Mouse (Mus musculus): ENCODE measurements around the gene Gm9913. TPM values are rescaled to one million over a fixed set of nuclear protein-coding genes. Genes with fewer than 3 reads are reported as not detected.

The Gm9913 gene
- polyA plus RNA-seq, 1 experiment from 2014 or later, result 0.13 TPM

DNA sequence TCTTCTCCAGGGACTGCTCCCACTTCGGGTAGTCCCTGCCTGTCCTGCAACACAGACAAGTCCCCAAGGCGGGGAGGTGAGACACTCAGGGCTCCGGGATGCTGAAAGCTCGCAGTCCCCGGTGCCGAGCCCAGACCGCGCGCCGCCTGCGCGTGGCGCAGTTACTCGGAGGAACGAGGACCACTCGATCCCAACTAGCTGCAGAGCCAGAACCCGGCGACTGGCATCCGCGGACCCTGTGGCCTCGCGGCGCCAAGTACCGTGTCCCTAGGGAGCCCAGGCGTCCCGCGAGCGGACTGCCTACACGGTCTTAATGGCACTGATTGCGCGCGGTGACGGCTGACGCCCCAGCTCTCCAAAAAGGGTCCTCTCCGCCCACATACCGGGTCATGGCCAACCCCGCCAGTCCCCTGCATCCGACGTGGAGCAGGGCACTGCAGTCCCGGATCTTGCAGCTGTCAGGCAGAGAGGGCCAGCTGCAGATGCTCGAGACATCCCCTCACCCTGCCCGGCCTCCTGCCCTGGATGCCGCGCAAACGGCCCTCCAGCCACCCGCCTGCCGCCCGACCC, 942 bp downstream of the Gm9913 start:
- Histone ChIP-seq H3K9ac (peak overlapping the region; percentile 55), H3K36me3 (no peaks in the 10 kb centered on the region), H3K27ac (replicated peaks) (peak overlapping the region; percentile 70), H3K4me2 (peak overlapping the region; percentile 94), H3K27me3 (no peaks in the 10 kb centered on the region), H3K4me1 (replicated peaks) (peaks cover 18% of the 10 kb centered on the region), H3K9me3 (no peaks in the 10 kb centered on the region), H3K4me3 (peak overlapping the region; percentile 75)
- WGBS, result under 1% methylated on average over 48 of the region's 48 CpGs
- ATAC-seq (ENCODE audit: low FRiP score, low read depth), result peak; percentile 84

DNA sequence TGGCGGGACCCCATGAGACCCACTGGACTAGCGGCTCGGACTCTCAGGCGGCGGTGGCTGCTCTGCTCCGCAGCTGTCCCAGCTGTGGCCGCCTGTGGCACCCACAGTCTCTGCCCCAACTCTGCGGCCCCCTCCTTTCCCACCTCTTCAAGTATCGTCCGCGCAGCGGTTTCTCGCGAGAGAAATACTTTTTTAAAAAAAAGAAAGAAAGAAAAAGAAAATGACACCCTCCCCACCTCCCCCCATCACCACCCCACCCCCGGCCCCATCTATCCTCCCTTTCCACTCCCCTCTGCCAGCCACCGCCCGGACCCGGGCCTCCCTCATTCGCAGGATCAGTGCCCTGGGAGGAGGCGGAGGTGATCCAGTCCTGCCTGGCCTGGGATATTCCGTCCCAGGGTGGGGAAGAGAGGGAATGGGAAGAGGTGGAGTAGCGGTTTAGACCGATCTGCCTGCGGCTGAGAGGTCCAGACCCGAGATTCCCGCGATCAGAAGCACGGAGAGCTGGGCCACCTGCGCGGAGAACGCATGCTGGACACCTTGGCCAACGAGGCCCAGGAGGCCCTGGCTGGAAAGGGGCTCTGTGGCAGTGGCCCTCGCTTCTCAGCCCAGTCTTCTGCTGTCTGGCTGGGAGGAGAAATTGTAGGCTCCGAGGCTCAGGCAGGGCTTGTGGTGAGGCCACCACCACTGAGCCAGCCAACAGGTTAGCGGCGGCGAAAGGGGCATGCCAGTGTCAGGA, 1.6 kb downstream of the Gm9913 start:
- peak overlapping the region; percentile 94 for H3K4me2 ChIP-seq
- H3K27me3 ChIP-seq, result no peaks in the 10 kb centered on the region
- H3K36me3 ChIP-seq, result no peaks in the 10 kb centered on the region
- H3K9me3 ChIP-seq, result no peaks in the 10 kb centered on the region
- whole genome bisulfite sequencing, result 2% methylated on average over 37 of the region's 37 CpGs
- peak overlapping the region; percentile 55 for H3K9ac ChIP-seq
- peak; percentile 88 for ATAC-seq (ENCODE audit: low FRiP score, low read depth)
- peaks cover 18% of the 10 kb centered on the region for H3K4me1 ChIP-seq (replicated peaks)
- H3K4me3 ChIP-seq, result peak overlapping the region; percentile 75
- H3K27ac ChIP-seq (replicated peaks), result peak overlapping the region; percentile 70

DNA sequence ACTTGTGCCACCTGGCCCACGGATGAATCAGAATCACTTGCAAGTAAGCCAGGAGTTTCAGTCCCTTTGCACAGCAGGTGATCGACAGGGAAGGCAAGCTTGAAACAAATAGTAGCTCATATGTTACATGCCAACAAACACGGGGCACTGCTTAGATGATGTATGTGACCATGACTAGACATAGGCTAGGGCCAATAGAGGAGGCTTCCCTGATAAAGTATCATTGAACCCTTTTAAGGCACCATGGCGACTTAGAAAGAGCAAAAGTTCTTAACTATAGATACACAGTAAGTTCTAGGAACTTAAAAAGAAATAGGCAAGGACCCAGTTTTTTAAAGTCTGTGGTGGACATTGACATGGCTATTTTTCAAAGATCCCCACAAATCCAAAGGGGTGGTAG, 3.0 kb downstream of the Gm9913 start, which contains the start of gene Fbn1:
Fbn1 (minus strand) TSS at position 101 of the 400 bp plus-strand sequence.
- H3K27me3 ChIP-seq, result no peaks in the 10 kb centered on the region
- WGBS, result 79% methylated on average over 4 of the region's 4 CpGs
- H3K4me1 ChIP-seq (replicated peaks), result peaks cover 18% of the 10 kb centered on the region
- H3K4me2 ChIP-seq, result peak within 1 kb of the TSS; percentile 94
- peak within 1 kb of the TSS; percentile 75 for H3K4me3 ChIP-seq
- H3K36me3 ChIP-seq, result no peaks in the 10 kb centered on the region
- H3K9me3 ChIP-seq, result no peaks in the 10 kb centered on the region
- H3K27ac ChIP-seq (replicated peaks), result 0 out of 2 replicates have a peak within 1 kb of the TSS, but pooled peaks have one; percentile 70
- no peak for ATAC-seq (ENCODE audit: low FRiP score, low read depth)
- peak within 1 kb of the TSS; percentile 55 for H3K9ac ChIP-seq

DNA sequence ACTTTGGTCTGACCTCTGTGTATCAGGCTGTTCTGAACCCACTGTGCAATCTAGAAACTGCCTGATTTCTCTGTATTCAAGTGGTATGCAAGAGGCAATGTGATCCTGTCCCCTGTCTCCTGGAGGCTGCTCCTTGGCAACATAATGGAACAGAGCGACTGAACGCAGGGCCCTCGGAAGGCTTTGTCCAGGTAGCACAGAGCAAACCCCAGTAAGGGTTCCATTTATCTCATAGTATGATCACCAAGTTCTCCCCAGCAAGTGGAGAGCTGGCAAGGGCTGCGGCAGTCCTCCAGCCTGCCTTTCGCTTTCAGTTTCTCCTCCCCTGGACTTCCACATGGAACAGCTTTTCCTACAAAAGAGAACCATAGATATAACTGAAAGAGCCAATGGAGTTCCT, 3.5 kb downstream of the Gm9913 start:
- Histone ChIP-seq H3K36me3 (no peaks in the 10 kb centered on the region), H3K9ac (no peak overlapping the region), H3K4me3 (no peak overlapping the region), H3K27ac (replicated peaks) (no peak overlapping the region), H3K4me2 (no peak overlapping the region), H3K4me1 (replicated peaks) (peaks cover 18% of the 10 kb centered on the region), H3K9me3 (no peaks in the 10 kb centered on the region), H3K27me3 (no peaks in the 10 kb centered on the region)
- 96% methylated on average over 5 of the region's 5 CpGs for WGBS
- ATAC-seq (ENCODE audit: low FRiP score, low read depth), result no peak

DNA sequence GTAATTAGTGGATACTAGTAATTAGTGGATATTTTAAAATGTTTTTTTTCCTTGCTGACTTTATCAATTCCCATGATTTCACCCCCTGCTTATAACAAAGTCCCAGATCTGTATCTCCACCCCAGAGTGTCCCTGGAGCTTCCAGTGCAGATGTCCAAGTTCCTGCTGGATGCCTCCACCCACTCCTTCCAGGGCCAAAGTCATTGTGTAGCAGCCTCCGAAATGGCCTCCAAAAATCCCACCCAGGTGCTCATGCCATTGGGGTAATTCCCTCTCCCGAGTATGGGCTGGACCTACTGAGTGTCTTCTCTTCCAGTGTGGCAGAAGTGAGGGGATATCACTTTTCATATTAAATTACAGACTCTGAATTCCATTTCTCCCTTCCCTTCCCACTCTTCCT, 5.9 kb downstream of the Gm9913 start:
- Histone ChIP-seq H3K9ac (no peak overlapping the region), H3K27ac (replicated peaks) (no peak overlapping the region), H3K27me3 (no peaks in the 10 kb centered on the region), H3K4me2 (no peak overlapping the region), H3K4me1 (replicated peaks) (peaks cover 8% of the 10 kb centered on the region), H3K4me3 (no peak overlapping the region), H3K36me3 (no peaks in the 10 kb centered on the region), H3K9me3 (no peaks in the 10 kb centered on the region)
- 77% methylated on average over 2 of the region's 2 CpGs for WGBS
- ATAC-seq (ENCODE audit: low FRiP score, low read depth), result no peak

DNA sequence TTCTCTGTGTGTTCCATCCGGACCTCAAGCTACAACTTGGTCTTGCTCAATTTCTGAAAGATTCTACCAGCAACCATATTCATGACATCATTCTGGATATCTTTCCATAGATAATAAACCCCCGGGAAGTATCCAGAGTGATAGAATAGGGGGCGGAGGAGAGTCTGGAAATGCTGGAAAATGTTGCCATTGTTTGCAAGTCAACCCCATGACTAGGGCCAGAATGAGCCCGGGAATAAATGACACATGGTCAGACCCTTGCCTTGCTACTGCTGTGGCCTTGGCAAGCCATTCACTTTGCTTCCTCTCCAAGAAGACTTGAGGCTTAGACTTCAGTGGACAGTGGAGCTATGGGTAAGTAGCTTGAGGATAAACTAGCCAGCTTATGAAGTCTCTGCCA, 7.0 kb downstream of the Gm9913 start:
- H3K4me1 ChIP-seq (replicated peaks), result peaks cover 3% of the 10 kb centered on the region
- H3K9me3 ChIP-seq, result no peaks in the 10 kb centered on the region
- no peaks in the 10 kb centered on the region for H3K36me3 ChIP-seq
- H3K27ac ChIP-seq (replicated peaks), result no peak overlapping the region
- no peaks in the 10 kb centered on the region for H3K27me3 ChIP-seq
- H3K4me2 ChIP-seq, result no peak overlapping the region
- no peak overlapping the region for H3K9ac ChIP-seq
- 72% methylated on average over 4 of the region's 4 CpGs for WGBS
- H3K4me3 ChIP-seq, result no peak overlapping the region
- ATAC-seq (ENCODE audit: low FRiP score, low read depth), result no peak

DNA sequence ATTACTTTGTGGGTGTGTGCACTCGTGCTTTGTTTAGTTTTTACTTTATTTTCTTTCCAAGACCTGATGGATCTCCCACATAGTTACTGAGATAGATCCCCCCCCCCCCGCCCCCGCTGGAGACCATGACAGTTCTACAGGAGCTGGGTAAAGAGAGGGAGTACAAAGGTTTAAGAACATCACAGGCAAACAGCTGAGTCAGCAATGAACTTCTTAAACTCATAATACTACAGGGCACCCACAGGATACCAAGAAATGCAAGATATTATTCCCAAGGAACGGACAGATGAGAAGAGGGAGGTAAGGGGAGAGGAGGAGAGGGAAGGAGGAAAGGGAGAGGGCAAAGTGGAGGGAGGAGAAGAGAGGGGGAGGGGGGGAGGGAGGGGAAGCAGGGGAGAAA, 7.7 kb downstream of the Gm9913 start:
- WGBS, result 88% methylated on average over 4 of the region's 4 CpGs
- H3K9ac ChIP-seq, result no peak overlapping the region
- no peaks in the 10 kb centered on the region for H3K36me3 ChIP-seq
- H3K9me3 ChIP-seq, result no peaks in the 10 kb centered on the region
- ATAC-seq (ENCODE audit: low FRiP score, low read depth), result no peak
- H3K4me1 ChIP-seq (replicated peaks), result no peaks in the 10 kb centered on the region
- H3K4me3 ChIP-seq, result no peak overlapping the region
- H3K27me3 ChIP-seq, result no peaks in the 10 kb centered on the region
- H3K4me2 ChIP-seq, result no peak overlapping the region
- H3K27ac ChIP-seq (replicated peaks), result no peak overlapping the region

DNA sequence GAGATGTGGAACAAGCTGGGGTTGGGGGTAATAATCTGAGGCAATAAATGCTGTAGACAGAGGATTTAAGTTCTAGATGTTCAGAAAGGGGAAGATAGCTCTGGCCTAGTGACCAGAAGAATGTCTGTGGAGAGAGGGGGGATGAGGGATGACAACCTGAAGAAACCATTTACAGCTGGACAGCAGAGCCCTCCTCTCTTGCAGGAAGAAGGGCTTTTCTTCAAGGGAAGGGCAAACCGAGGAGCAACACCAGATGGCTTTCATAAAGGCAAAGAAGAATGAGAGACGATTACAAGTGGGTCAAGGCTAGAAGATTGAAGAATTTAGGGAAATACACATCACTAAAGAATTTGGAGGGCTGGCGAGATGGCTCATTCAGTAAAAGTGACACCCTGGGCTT, 9.5 kb downstream of the Gm9913 start:
- H3K4me3 ChIP-seq, result no peak overlapping the region
- H3K4me2 ChIP-seq, result no peak overlapping the region
- no peak overlapping the region for H3K27ac ChIP-seq (replicated peaks)
- no peak for ATAC-seq (ENCODE audit: low FRiP score, low read depth)
- H3K36me3 ChIP-seq, result no peaks in the 10 kb centered on the region
- 89% methylated on average over 3 of the region's 3 CpGs for WGBS
- H3K9ac ChIP-seq, result no peak overlapping the region
- H3K9me3 ChIP-seq, result no peaks in the 10 kb centered on the region
- no peaks in the 10 kb centered on the region for H3K4me1 ChIP-seq (replicated peaks)
- H3K27me3 ChIP-seq, result no peaks in the 10 kb centered on the region

DNA sequence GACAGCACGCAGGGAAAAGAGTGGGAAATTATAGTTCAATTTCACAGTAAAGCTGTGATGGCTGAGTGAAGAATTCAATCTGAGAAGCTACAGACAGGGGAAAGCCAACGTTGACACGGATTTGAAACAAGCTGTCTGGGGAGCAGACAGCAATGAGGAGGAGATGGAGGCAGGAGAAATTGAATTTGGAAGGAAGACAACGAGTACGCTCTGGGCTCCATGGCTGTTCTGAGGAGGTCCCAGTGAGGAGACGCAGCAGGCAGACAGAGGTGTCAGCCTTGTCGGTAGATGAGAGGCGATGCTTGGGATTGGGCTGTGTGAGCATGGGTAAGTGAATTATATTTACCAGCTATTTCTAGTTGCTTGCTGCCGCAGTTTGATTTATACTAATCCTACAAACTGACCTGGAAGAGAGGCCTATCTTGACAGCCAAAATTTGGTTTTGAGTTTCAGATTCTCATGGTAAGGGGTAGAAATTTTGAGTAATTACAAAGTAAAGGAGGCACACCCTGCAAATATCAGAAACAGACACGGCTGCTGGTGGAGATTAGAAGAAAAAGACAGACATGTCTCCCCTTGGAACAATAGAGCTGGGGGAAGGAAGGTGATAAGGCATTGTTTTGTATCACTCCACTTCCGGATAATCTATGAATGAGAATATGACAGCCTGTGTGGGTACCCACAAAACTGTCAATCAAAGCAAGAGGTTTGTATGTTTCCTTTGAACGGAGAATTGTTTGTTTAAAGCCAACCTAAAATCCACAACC, 10.6 kb downstream of the Gm9913 start:
- no peak for ATAC-seq (ENCODE audit: low FRiP score, low read depth)
- Histone ChIP-seq H3K4me3 (no peak overlapping the region), H3K36me3 (no peaks in the 10 kb centered on the region), H3K4me2 (no peak overlapping the region), H3K9me3 (no peaks in the 10 kb centered on the region), H3K27me3 (no peaks in the 10 kb centered on the region), H3K27ac (replicated peaks) (no peak overlapping the region), H3K4me1 (replicated peaks) (no peaks in the 10 kb centered on the region), H3K9ac (no peak overlapping the region)
- 64% methylated on average over 12 of the region's 12 CpGs for WGBS

DNA sequence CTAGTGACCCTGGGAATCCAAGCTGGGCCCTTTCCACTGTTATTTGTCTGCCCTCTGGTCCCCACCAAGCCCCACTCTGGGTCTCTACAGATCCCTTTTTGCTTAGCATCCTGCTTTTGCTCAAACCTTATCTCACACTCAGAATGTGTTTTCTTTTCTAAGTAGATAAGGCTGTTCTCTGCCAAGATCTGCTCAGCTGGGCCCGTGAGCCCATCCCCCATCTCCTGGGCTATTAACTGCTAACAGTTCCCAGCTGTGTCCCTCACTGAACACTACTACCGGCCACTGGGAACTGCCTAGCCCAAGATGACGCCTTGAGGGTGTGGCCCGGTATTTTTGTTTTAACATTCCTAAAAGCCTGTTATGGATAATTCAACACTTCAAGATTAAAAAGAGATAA, 11.7 kb downstream of the Gm9913 start:
- H3K27ac ChIP-seq (replicated peaks), result no peak overlapping the region
- no peak overlapping the region for H3K4me2 ChIP-seq
- no peak overlapping the region for H3K9ac ChIP-seq
- WGBS, result 17% methylated on average over 4 of the region's 4 CpGs
- H3K9me3 ChIP-seq, result no peaks in the 10 kb centered on the region
- H3K4me3 ChIP-seq, result no peak overlapping the region
- H3K27me3 ChIP-seq, result no peaks in the 10 kb centered on the region
- no peak for ATAC-seq (ENCODE audit: low FRiP score, low read depth)
- H3K36me3 ChIP-seq, result no peaks in the 10 kb centered on the region
- no peaks in the 10 kb centered on the region for H3K4me1 ChIP-seq (replicated peaks)

DNA sequence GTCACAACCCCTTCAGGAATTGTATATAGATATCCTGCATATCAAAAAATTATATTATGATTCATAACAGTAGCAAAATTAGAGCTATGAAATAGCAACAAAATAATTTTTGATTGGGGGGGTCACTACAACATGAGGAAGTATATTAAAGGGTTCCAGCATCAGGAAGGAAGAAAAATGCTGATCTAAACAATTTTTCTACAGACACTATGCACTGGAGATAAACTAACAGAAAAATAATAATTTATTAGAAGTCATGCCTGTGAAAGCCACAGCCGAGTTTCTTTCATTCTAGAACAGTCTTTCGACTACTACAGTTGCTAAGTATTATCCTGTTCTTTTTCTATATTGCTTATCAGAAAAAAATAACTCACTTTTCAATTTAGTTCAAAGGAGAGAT, 20.6 kb downstream of the Gm9913 start:
- no peak overlapping the region for H3K27ac ChIP-seq (replicated peaks)
- H3K9me3 ChIP-seq, result no peaks in the 10 kb centered on the region
- WGBS, result 88% methylated on average over 2 of the region's 2 CpGs
- H3K36me3 ChIP-seq, result no peaks in the 10 kb centered on the region
- H3K4me2 ChIP-seq, result no peak overlapping the region
- H3K4me3 ChIP-seq, result no peak overlapping the region
- H3K27me3 ChIP-seq, result no peaks in the 10 kb centered on the region
- H3K4me1 ChIP-seq (replicated peaks), result no peaks in the 10 kb centered on the region
- no peak for ATAC-seq (ENCODE audit: low FRiP score, low read depth)
- H3K9ac ChIP-seq, result no peak overlapping the region

DNA sequence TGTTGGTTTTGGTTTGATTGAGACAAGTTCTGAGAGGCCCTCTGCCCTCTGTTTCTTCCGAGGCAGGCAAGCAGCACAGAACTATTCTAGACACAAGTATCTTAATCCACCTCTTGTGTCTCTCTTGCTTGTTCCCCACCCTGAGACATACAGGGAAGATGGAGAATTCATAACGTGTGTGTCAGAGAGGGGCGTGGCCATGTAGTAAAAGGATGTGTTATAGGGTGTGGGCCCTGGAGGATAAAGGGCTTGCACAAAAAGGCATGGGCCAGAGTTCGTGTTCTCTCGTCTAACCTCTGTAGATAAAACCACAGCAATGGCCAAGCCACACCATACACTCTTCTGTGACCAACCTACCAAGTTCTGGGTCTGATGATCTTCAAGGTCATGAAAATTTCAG, 21.7 kb downstream of the Gm9913 start:
- 90% methylated on average over 5 of the region's 5 CpGs for WGBS
- no peak for ATAC-seq (ENCODE audit: low FRiP score, low read depth)
- no peaks in the 10 kb centered on the region for H3K4me1 ChIP-seq (replicated peaks)
- H3K9ac ChIP-seq, result no peak overlapping the region
- no peaks in the 10 kb centered on the region for H3K36me3 ChIP-seq
- H3K4me3 ChIP-seq, result no peak overlapping the region
- no peaks in the 10 kb centered on the region for H3K9me3 ChIP-seq
- no peak overlapping the region for H3K4me2 ChIP-seq
- H3K27ac ChIP-seq (replicated peaks), result no peak overlapping the region
- H3K27me3 ChIP-seq, result no peaks in the 10 kb centered on the region
